Mouse (Mus musculus): Measurements from ENCODE around the gene Eif3g. TPM values are rescaled to one million over a fixed set of nuclear protein-coding genes. Genes with fewer than 3 reads are reported as not detected.

Eif3g gene
- polyA plus RNA-seq, 1 experiment from 2014 or later: 354 TPM

GRCm38 (mm10) chr9:20878041-20878709 is 20.2 kb downstream of the Eif3g start:
- no peaks in the 10 kb centered on the region for H3K9me3 ChIP-seq (ENCODE audit: control insufficient read depth, low read length)
- H3K4me3 ChIP-seq (ENCODE audit: low read depth, low read length): peak overlapping the region; percentile 40
- H3K36me3 ChIP-seq (ENCODE audit: control insufficient read depth, insufficient read depth, low read length): no peaks in the 10 kb centered on the region
- under 1% methylated on average over 69 of the region's 69 CpGs for WGBS
- no peaks in the 10 kb centered on the region for H3K27me3 ChIP-seq (ENCODE audit: control insufficient read depth, insufficient read depth, low read length)
- peak overlapping the region; percentile 61 for H3K4me2 ChIP-seq
- H3K27ac ChIP-seq (ENCODE audit: low read depth, low read length): peak overlapping the region; percentile 79
- DNase-seq (ENCODE audit: low spot score, missing footprints) (peak; percentile 100), ATAC-seq (ENCODE audit: low FRiP score) (peak; percentile 95)
- H3K4me1 ChIP-seq (ENCODE audit: control insufficient read depth, insufficient read depth, low read length): peaks cover 5% of the 10 kb centered on the region
- peak overlapping the region; percentile 82 for H3K9ac ChIP-seq (ENCODE audit: low read length)

GRCm38 (mm10) chr9:20877118-20878040 is 21.0 kb downstream of the Eif3g start:
- no peaks in the 10 kb centered on the region for H3K27me3 ChIP-seq (ENCODE audit: control insufficient read depth, insufficient read depth, low read length)
- H3K36me3 ChIP-seq (ENCODE audit: control insufficient read depth, insufficient read depth, low read length): no peaks in the 10 kb centered on the region
- peak overlapping the region; percentile 40 for H3K4me3 ChIP-seq (ENCODE audit: low read depth, low read length)
- peaks cover 5% of the 10 kb centered on the region for H3K4me1 ChIP-seq (ENCODE audit: control insufficient read depth, insufficient read depth, low read length)
- peak overlapping the region; percentile 45 for H3K4me2 ChIP-seq
- H3K9me3 ChIP-seq (ENCODE audit: control insufficient read depth, low read length): no peaks in the 10 kb centered on the region
- no peak; the same call in 1 of the 2 replicates for ATAC-seq (ENCODE audit: low FRiP score)
- H3K27ac ChIP-seq (ENCODE audit: low read depth, low read length): no peak overlapping the region
- H3K9ac ChIP-seq (ENCODE audit: low read length): peak overlapping the region; percentile 59
- WGBS: 36% methylated on average over 14 of the region's 14 CpGs
- DNase-seq (ENCODE audit: low spot score, missing footprints): peak; percentile 70

GRCm38 (mm10) chr9:20876318-20877117 is 21.9 kb downstream of the Eif3g start:
- Histone ChIP-seq H3K36me3 (ENCODE audit: control insufficient read depth, insufficient read depth, low read length) (no peaks in the 10 kb centered on the region), H3K9me3 (ENCODE audit: control insufficient read depth, low read length) (no peaks in the 10 kb centered on the region), H3K9ac (ENCODE audit: low read length) (no peak overlapping the region), H3K4me1 (ENCODE audit: control insufficient read depth, insufficient read depth, low read length) (peaks cover 5% of the 10 kb centered on the region), H3K4me3 (ENCODE audit: low read depth, low read length) (no peak overlapping the region), H3K27ac (ENCODE audit: low read depth, low read length) (no peak overlapping the region), H3K4me2 (no peak overlapping the region), H3K27me3 (ENCODE audit: control insufficient read depth, insufficient read depth, low read length) (no peaks in the 10 kb centered on the region)
- ATAC-seq (ENCODE audit: low FRiP score): no peak
- WGBS: 70% methylated on average over 9 of the region's 9 CpGs
- DNase-seq (ENCODE audit: low spot score, missing footprints): peak; percentile 47

GRCm38 (mm10) chr9:20875021-20875790 is 23.2 kb downstream of the Eif3g start:
- DNase-seq (ENCODE audit: low spot score, missing footprints) (peak; percentile 79), ATAC-seq (ENCODE audit: low FRiP score) (no peak)
- no peaks in the 10 kb centered on the region for H3K36me3 ChIP-seq (ENCODE audit: control insufficient read depth, insufficient read depth, low read length)
- WGBS: 72% methylated on average over 23 of the region's 23 CpGs
- H3K4me1 ChIP-seq (ENCODE audit: control insufficient read depth, insufficient read depth, low read length): peaks cover 5% of the 10 kb centered on the region
- peaks cover 4% of the 10 kb centered on the region; the same call in 1 of the 2 replicates for H3K27me3 ChIP-seq (ENCODE audit: control insufficient read depth, insufficient read depth, low read length)
- no peak overlapping the region for H3K9ac ChIP-seq (ENCODE audit: low read length)
- no peak overlapping the region for H3K4me3 ChIP-seq (ENCODE audit: low read depth, low read length)
- no peak overlapping the region for H3K27ac ChIP-seq (ENCODE audit: low read depth, low read length)
- H3K9me3 ChIP-seq (ENCODE audit: control insufficient read depth, low read length): no peaks in the 10 kb centered on the region
- H3K4me2 ChIP-seq: no peak overlapping the region

- H3K9me3 ChIP-seq (ENCODE audit: control insufficient read depth, low read length): no peaks in the 10 kb centered on the region
- no peaks in the 10 kb centered on the region for H3K36me3 ChIP-seq (ENCODE audit: control insufficient read depth, insufficient read depth, low read length)
- H3K27me3 ChIP-seq (ENCODE audit: control insufficient read depth, insufficient read depth, low read length): peaks cover 20% of the 10 kb centered on the region
- H3K27ac ChIP-seq (ENCODE audit: low read depth, low read length): no peak overlapping the region
- peaks cover 5% of the 10 kb centered on the region for H3K4me1 ChIP-seq (ENCODE audit: control insufficient read depth, insufficient read depth, low read length)
- WGBS: 87% methylated on average over 12 of the region's 12 CpGs
- DNase-seq (ENCODE audit: low spot score, missing footprints): no peak
- no peak overlapping the region for H3K9ac ChIP-seq (ENCODE audit: low read length)
- no peak for ATAC-seq (ENCODE audit: low FRiP score)
- H3K4me2 ChIP-seq: no peak overlapping the region
- H3K4me3 ChIP-seq (ENCODE audit: low read depth, low read length): no peak overlapping the region
Observed at GRCm38 (mm10) chr9:20873521-20873920, 24.9 kb downstream of the Eif3g start.

- Histone ChIP-seq H3K4me1 (ENCODE audit: control insufficient read depth, insufficient read depth, low read length) (peaks cover 5% of the 10 kb centered on the region), H3K4me2 (no peak overlapping the region), H3K27ac (ENCODE audit: low read depth, low read length) (no peak overlapping the region), H3K36me3 (ENCODE audit: control insufficient read depth, insufficient read depth, low read length) (no peaks in the 10 kb centered on the region), H3K9me3 (ENCODE audit: control insufficient read depth, low read length) (no peaks in the 10 kb centered on the region), H3K27me3 (ENCODE audit: control insufficient read depth, insufficient read depth, low read length) (peaks cover 24% of the 10 kb centered on the region), H3K4me3 (ENCODE audit: low read depth, low read length) (no peak overlapping the region), H3K9ac (ENCODE audit: low read length) (no peak overlapping the region)
- peak; percentile 75 for DNase-seq (ENCODE audit: low spot score, missing footprints)
- 93% methylated on average over 9 of the region's 10 CpGs for WGBS
- ATAC-seq (ENCODE audit: low FRiP score): no peak
Observed at GRCm38 (mm10) chr9:20872991-20873390, 25.4 kb downstream of the Eif3g start.

GRCm38 (mm10) chr9:20870211-20871173 is 27.9 kb downstream of the Eif3g start:
- ATAC-seq (ENCODE audit: low FRiP score) (no peak), DNase-seq (ENCODE audit: low spot score, missing footprints) (no peak)
- Histone ChIP-seq H3K36me3 (ENCODE audit: control insufficient read depth, insufficient read depth, low read length) (no peaks in the 10 kb centered on the region), H3K4me2 (no peak overlapping the region), H3K4me1 (ENCODE audit: control insufficient read depth, insufficient read depth, low read length) (no peaks in the 10 kb centered on the region), H3K9ac (ENCODE audit: low read length) (no peak overlapping the region), H3K27ac (ENCODE audit: low read depth, low read length) (no peak overlapping the region), H3K9me3 (ENCODE audit: control insufficient read depth, low read length) (no peaks in the 10 kb centered on the region), H3K4me3 (ENCODE audit: low read depth, low read length) (no peak overlapping the region), H3K27me3 (ENCODE audit: control insufficient read depth, insufficient read depth, low read length) (peaks cover 24% of the 10 kb centered on the region)
- 76% methylated on average over 12 of the region's 12 CpGs for WGBS
